Mouse (Mus musculus) forelimb bud, embryonic 11.5 days (tissue): ENCODE data around the gene Gm10324.
"Not testable (repeated sequence)": the region's sequence is repeated elsewhere in the genome, so short reads cannot be mapped to it uniquely, and the experiment has no call there.

Experiments used
- DNase-seq: peaks from one replicate; pipeline ENCODE4 v3.0.0-alpha.2; 2012; ENCODE audit warnings: low read depth, low spot score

Gene Gm10324

DNA sequence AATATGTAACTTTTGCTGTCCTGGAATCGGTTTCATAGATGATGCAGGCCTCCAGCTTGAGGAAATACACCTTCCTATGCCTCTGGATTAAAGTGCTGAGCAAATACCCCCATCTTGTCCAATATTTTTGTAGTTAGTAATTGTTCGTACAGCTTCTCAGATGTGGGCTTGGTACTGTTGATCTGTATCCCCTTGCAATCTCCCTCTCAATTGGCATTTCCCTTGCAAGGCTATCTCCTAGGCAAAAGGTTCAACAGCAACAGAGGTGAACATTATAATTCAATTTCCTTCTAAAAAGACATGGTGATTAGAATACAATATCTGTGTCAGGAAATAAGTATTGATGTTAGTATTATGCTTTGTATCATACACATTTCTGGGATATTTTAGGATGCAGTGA is at the start of gene Gm10324:
TSS of gene Gm10324 (plus strand) at position 301 of the 400 bp plus-strand sequence.
- DNase-seq = not testable (repeated sequence)
